Mouse (Mus musculus) forebrain, embryonic 16.5 days (tissue): ENCODE results near the gene Arhgef19. TPM values are rescaled to one million over a fixed set of nuclear protein-coding genes. Genes with fewer than 3 reads are reported as not detected.

Source experiments
- ATAC-seq: fragments of 200-750 bp; cut with Nextera tagmentation; 2 replicates; pipeline ENCODE4 v1.8.0; 2017; ENCODE audit warnings: mild to moderate bottlenecking, moderate library complexity
- H3K27ac ChIP-seq: fragments of 300-500 bp; sonication (generic); 2 replicates; pipeline ENCODE4 v1.5.1; 2014; ENCODE audit warnings: low read length, control low read depth
- H3K27me3 ChIP-seq: fragments of 300-500 bp; sonication (generic); replicated peaks from 2 replicates; pipeline ENCODE4 v1.6.1; 2014; ENCODE audit warnings: low read length; ENCODE audit not compliant: control insufficient read depth, insufficient read depth
- H3K36me3 ChIP-seq: fragments of 300-500 bp; sonication (generic); 2 replicates; pipeline ENCODE4 v1.6.1; 2014; ENCODE audit not compliant: control insufficient read depth, insufficient read depth
- H3K4me1 ChIP-seq: fragments of 300-500 bp; sonication (generic); replicated peaks from 2 replicates; pipeline ENCODE4 v1.6.1; 2014; ENCODE audit warnings: low read length; ENCODE audit not compliant: control insufficient read depth, insufficient read depth
- H3K4me2 ChIP-seq: fragments of 300-500 bp; sonication (generic); 2 replicates; pipeline ENCODE4 v1.6.1; 2014; ENCODE audit warnings: mild to moderate bottlenecking, low read length, control low read depth
- H3K4me3 ChIP-seq: fragments of 300-500 bp; sonication (generic); replicated peaks from 2 replicates; pipeline ENCODE4 v1.5.1; 2014; ENCODE audit warnings: mild to moderate bottlenecking, low read length, control low read depth
- H3K9ac ChIP-seq: fragments of 300-500 bp; sonication (generic); replicated peaks from 2 replicates; pipeline ENCODE4 v1.6.1; 2014; ENCODE audit warnings: low read depth, low read length, control low read depth
- H3K9me3 ChIP-seq: fragments of 300-500 bp; sonication (generic); 2 replicates; pipeline ENCODE4 v1.6.1; 2016; ENCODE audit warnings: low read length; ENCODE audit not compliant: control insufficient read depth
- WGBS: fragments of 180-500 bp; shearing (Covaris S2); extraction: QIAGEN DNeasy Blood & Tissue Kit; methylation state at CpG from one replicate; pipeline ENCODE4 v1.1.7; 2014; 5-methylcytosine and 5-hydroxymethylcytosine counted together
- polyA plus RNA-seq: library from polyadenylated mRNA; unstranded; fragments of >200 nt; fragmentation: Nextera tagmentation; extraction: Ambion mirVana; gene quantifications from 2 replicates; pipeline ENCODE4 v1.2.1, GENCODE M21; 2015

Arhgef19 gene
- polyA plus RNA-seq, 1 experiment from 2014 or later: 0.71 TPM

DNA sequence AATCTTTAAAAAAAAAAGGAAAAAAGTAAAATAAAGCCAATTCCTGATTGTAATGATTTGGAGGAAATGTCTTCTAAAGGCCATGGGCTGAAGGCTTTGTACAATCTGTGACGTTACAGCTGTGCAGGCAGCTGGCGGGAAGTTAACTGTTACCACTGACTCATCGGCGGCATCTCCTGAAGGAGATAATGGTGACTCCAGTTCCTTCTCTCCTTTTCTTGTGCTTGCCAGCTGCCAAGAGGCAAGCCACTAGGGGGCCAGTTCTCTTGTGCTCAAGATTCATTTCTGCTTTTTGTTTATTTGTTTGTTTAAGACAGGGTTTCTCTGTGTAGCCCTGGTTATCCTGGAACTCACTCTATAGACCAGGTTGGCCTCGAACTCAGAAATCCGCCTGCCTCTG, 29.8 kb downstream of the Arhgef19 start:
- Histone ChIP-seq H3K9me3 (no peaks in the 10 kb centered on the region), H3K36me3 (no peaks in the 10 kb centered on the region), H3K4me3 (no peak overlapping the region), H3K27me3 (no peaks in the 10 kb centered on the region), H3K4me1 (peaks cover 3% of the 10 kb centered on the region; the same call in 1 of the 2 replicates), H3K4me2 (no peak overlapping the region), H3K27ac (no peak overlapping the region), H3K9ac (no peak overlapping the region)
- ATAC-seq: no peak
- WGBS: 90% methylated on average over 6 of the region's 6 CpGs

DNA sequence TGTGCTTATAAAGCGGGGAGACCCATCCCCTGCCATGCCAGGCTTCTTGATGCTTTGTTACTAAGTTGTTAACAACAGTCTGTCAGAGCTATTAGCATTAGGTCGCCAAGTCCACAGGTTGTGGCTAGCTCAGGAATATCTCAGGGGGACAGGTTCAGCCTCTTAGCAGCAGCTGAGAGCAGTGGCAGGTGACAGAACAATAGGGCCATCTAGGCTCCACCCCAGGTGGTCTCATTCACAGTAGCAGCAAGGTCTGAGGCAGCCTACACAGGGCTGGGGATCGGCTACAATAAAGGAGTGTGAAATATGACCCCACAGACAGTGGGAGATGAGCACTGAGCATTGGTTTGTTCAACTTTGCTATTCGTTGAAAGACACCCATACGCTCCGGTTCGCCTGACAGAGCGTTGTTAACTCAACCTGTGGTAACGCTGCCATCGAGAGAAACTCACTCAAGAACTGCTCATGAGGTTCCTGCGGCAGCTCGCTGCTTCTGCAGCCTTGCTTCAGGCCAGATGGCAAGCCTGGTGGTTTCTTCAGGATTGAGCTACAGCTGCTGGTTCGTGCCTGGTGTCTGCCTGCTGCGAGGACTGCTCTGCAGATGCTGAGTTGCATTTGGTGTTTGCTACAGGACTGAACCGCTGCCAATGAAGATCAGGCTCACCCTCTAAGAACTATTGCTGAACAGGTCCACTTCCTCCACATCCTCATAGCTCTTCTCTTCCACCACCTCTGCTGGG, 31.1 kb downstream of the Arhgef19 start:
- H3K4me2 ChIP-seq: no peak overlapping the region
- H3K9ac ChIP-seq: no peak overlapping the region
- 55% methylated on average over 15 of the region's 15 CpGs for WGBS
- H3K4me3 ChIP-seq: no peak overlapping the region
- H3K27me3 ChIP-seq: no peaks in the 10 kb centered on the region
- no peak overlapping the region for H3K27ac ChIP-seq
- no peaks in the 10 kb centered on the region for H3K9me3 ChIP-seq
- H3K4me1 ChIP-seq: peaks cover 7% of the 10 kb centered on the region
- no peak for ATAC-seq
- no peaks in the 10 kb centered on the region for H3K36me3 ChIP-seq

DNA sequence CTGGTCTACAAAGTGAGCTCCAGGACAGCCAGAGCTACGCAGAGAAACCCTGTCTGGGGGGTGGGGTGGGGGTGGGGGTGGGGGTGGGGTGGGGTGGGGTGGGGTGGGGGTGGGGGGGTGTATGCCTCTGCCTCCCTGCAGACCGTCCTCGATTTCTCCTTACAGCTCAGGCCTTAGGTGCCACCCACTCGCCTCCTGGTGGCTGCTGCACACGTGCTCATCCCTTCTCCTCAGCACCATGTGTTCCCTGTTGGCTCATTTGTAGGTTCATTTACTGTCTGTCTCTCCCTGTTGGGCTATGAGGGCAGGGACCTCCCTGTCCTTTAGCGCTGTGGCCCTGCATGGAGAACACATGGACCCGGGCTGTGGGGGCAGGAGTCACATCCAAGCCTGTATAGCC, 31.9 kb downstream of the Arhgef19 start:
- ATAC-seq: no peak
- Histone ChIP-seq H3K36me3 (no peaks in the 10 kb centered on the region), H3K9ac (no peak overlapping the region), H3K4me2 (no peak overlapping the region), H3K4me1 (peaks cover 7% of the 10 kb centered on the region), H3K9me3 (no peaks in the 10 kb centered on the region), H3K27ac (no peak overlapping the region), H3K27me3 (no peaks in the 10 kb centered on the region), H3K4me3 (no peak overlapping the region)
- WGBS: 85% methylated on average over 7 of the region's 7 CpGs

DNA sequence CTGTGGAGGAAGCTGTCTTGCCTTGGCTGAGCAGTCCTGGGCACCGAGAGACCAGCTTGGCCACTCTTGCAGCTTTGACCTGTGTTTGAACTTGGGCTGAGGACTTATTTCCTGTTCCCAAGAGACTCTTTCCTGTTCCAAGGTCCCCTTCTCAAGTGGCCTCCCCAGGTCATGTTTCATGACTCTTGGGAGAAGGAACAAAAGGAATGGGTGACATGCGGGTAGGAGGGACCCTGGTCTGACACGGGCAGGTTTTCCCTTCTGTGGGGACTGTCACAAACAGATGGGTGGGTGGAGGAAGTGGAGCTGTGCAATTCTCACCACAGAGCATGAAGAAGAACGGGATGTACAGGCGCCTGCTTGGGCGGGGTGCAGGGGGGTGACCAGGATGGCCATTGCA, 32.4 kb downstream of the Arhgef19 start:
- Histone ChIP-seq H3K4me1 (peaks cover 7% of the 10 kb centered on the region), H3K9me3 (no peaks in the 10 kb centered on the region), H3K4me3 (no peak overlapping the region), H3K4me2 (no peak overlapping the region), H3K36me3 (no peaks in the 10 kb centered on the region), H3K9ac (no peak overlapping the region), H3K27ac (no peak overlapping the region), H3K27me3 (no peaks in the 10 kb centered on the region)
- 88% methylated on average over 6 of the region's 6 CpGs for WGBS
- ATAC-seq: no peak

DNA sequence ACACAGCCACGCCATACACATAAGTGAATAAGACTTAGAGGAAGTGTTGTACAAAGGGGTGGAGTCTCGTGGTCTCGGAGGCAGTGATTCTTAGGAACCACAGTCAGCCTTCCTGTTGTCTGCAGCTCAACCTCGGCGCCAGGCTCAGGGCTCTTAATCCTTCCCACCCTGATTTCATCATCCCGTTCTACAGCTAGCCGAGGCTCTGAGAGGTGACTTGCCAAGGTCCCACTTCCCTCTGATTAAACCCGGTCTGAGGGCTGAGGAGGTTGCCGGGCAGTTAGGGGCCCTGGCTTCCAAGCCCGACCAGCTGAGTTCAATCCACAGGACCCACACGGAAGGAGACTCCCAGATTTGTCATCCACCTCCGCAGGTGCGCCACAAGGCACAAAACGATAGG, 33.6 kb downstream of the Arhgef19 start:
- no peak overlapping the region for H3K4me3 ChIP-seq
- no peaks in the 10 kb centered on the region for H3K36me3 ChIP-seq
- H3K27me3 ChIP-seq: no peaks in the 10 kb centered on the region
- H3K27ac ChIP-seq: no peak overlapping the region
- H3K9me3 ChIP-seq: no peaks in the 10 kb centered on the region
- ATAC-seq: no peak
- peak overlapping the region; percentile 32 for H3K4me2 ChIP-seq
- H3K4me1 ChIP-seq: peaks cover 7% of the 10 kb centered on the region
- 13% methylated on average over 14 of the region's 14 CpGs for WGBS
- no peak overlapping the region for H3K9ac ChIP-seq

DNA sequence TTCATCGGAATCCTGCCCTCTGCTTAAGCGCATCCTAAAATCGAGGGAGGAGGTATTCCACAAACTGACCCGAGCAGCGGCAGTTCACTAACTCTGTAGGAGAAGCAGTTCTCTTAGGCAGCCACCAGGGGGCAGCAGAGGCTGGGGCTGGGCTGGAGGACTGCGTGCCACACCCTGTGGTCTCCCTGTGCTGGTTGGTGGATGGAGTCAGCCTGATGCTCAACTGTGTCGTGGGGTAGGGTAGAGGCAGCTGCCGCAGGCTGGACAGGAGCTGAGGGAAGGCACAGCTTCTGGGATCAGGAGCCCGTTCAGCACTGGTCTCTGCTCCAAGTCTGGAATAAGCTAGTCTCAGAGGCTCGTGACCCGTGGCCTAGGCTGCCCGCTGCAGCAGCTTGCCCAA, 34.0 kb downstream of the Arhgef19 start:
- no peak overlapping the region for H3K27ac ChIP-seq
- no peaks in the 10 kb centered on the region for H3K36me3 ChIP-seq
- no peak overlapping the region for H3K9ac ChIP-seq
- peak overlapping the region; percentile 32 for H3K4me2 ChIP-seq
- ATAC-seq: peak; percentile 85
- H3K9me3 ChIP-seq: no peaks in the 10 kb centered on the region
- whole genome bisulfite sequencing: 24% methylated on average over 12 of the region's 12 CpGs
- H3K4me1 ChIP-seq: peaks cover 7% of the 10 kb centered on the region
- H3K4me3 ChIP-seq: no peak overlapping the region
- H3K27me3 ChIP-seq: no peaks in the 10 kb centered on the region

DNA sequence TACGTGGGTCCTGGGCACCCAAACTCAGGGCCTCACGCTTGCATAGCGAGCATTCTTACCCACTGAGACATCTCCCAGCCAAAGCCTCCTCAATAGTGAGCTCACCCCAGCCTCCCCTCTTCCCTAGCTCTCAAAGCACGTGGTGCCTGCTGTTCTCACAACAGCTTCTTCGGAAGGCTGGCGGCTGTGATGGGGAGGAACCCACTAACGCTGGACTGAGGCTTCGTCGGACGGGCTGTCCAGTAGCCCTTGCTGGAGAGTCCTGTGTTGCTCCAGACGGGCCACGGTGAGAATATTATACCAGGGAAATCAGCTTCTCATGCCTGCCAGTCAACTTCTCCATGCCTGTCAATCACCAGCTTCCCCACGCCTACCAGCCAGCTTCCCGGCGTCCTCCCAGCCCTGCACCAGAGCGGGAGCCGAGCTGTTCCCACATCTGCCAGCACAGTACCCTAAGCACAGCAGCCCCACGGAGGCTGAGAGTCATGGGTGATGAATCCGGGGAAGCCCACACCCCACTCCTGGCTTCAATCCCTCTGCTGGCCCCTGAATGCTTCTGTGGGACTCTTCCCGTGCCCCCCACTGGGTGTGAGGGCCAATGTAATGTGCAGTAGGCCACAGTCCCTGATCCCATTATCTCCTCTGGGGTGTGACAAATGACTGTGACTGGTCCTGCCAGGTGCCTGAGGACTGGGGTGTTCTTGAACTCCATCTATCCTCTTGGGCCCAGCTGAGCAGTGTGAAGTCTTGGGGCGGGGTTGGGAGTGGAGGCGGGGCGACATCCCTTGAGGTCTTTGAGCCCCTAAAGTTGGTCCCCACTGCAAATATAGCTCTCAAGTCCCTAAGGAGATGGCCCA, 35.4 kb downstream of the Arhgef19 start:
- ATAC-seq: peak; percentile 67

DNA sequence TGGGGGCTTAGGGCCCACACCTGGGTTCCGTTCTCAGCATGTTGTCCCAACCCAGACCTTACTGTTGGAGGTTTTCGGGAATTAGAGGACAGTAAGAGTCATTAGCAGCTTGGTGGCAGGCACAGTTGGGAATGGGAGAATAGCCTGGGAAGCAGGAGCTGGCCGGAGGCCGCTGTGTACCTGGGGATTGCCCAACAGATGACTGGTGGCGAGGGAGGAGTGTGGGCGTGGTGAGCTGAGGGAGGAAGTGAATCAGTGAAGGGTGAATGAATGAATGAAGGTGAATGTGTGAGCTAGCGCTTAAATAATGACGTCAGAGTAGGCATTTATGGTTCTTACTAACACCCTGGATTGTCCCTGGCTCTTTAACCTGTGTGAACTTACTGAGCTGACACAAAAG, 37.9 kb downstream of the Arhgef19 start:
- WGBS: 86% methylated on average over 8 of the region's 8 CpGs
- Histone ChIP-seq H3K4me1 (peaks cover 7% of the 10 kb centered on the region), H3K9me3 (no peaks in the 10 kb centered on the region), H3K27me3 (no peaks in the 10 kb centered on the region), H3K36me3 (no peaks in the 10 kb centered on the region), H3K27ac (no peak overlapping the region), H3K4me2 (no peak overlapping the region), H3K9ac (no peak overlapping the region), H3K4me3 (no peak overlapping the region)
- no peak for ATAC-seq

More for the DNA sequence above, 35.4 kb downstream of the Arhgef19 start:
- no peaks in the 10 kb centered on the region for H3K27me3 ChIP-seq
- no peak overlapping the region for H3K27ac ChIP-seq
- H3K4me2 ChIP-seq: peak overlapping the region; percentile 35
- 46% methylated on average over 23 of the region's 23 CpGs for WGBS
- H3K9ac ChIP-seq: no peak overlapping the region; the same call in 1 of the 2 replicates
- no peaks in the 10 kb centered on the region for H3K36me3 ChIP-seq
- H3K4me3 ChIP-seq: no peak overlapping the region
- peaks cover 7% of the 10 kb centered on the region for H3K4me1 ChIP-seq
- no peaks in the 10 kb centered on the region for H3K9me3 ChIP-seq

DNA sequence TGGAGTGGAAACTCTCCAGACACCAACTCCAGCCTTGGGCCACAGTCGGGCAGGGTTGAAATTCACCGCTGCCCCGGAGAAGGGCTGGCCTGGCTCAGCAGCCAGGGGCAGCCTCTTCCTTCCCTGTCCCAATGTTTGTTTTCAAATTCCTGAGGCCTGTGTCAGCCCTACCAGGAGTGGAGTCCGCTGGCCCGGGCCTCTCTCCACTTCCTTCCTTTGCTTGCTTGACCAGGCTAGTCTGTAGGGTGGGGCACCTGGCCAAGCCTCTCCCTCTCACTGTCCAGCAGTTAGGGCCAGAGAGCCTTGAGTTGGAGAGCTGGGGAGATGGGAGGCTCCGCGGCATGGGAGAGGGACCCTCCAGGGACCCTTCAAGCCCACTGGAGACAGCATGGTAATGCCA, 38.9 kb downstream of the Arhgef19 start:
- no peak for ATAC-seq
- Histone ChIP-seq H3K27ac (no peak overlapping the region), H3K9me3 (no peaks in the 10 kb centered on the region), H3K4me2 (no peak overlapping the region), H3K36me3 (no peaks in the 10 kb centered on the region), H3K4me1 (peaks cover 5% of the 10 kb centered on the region), H3K9ac (no peak overlapping the region), H3K4me3 (no peak overlapping the region), H3K27me3 (no peaks in the 10 kb centered on the region)
- WGBS: 78% methylated on average over 7 of the region's 7 CpGs
